Mouse (Mus musculus) midbrain, embryonic 11.5 days (tissue): Measurements from ENCODE around the gene 1700020N01Rik. TPM values are rescaled to one million over a fixed set of nuclear protein-coding genes. Genes with fewer than 3 reads are reported as not detected.

Experiments used
- ATAC-seq: fragments of 200-750 bp; cut with Nextera tagmentation; 2 replicates; pipeline ENCODE4 v1.8.0; 2017; ENCODE audit warnings: moderate TSS enrichment, moderate library complexity; ENCODE audit not compliant: low FRiP score
- DNase-seq: peaks from one replicate; pipeline ENCODE4 v3.0.0; 2015; ENCODE audit warnings: low spot score; ENCODE audit errors: missing footprints
- H3K27ac ChIP-seq: fragments of 300-500 bp; sonication (generic); 2 replicates; pipeline ENCODE4 v1.5.1; 2014; ENCODE audit warnings: low read depth, low read length
- H3K27me3 ChIP-seq: fragments of 300-500 bp; sonication (generic); 2 replicates; pipeline ENCODE4 v1.6.1; 2014; ENCODE audit warnings: mild to moderate bottlenecking, low read length, moderate library complexity, mixed read lengths; ENCODE audit not compliant: control insufficient read depth, insufficient read depth
- H3K36me3 ChIP-seq: fragments of 300-500 bp; sonication (generic); 2 replicates; pipeline ENCODE4 v1.6.1; 2014; ENCODE audit warnings: mild to moderate bottlenecking, low read length, moderate library complexity, mixed read lengths; ENCODE audit not compliant: control insufficient read depth, insufficient read depth
- H3K4me1 ChIP-seq: fragments of 300-500 bp; sonication (generic); 2 replicates; pipeline ENCODE4 v1.6.1; 2014; ENCODE audit warnings: low read length; ENCODE audit not compliant: control insufficient read depth, insufficient read depth
- H3K4me2 ChIP-seq: fragments of 300-500 bp; sonication (generic); 2 replicates; pipeline ENCODE4 v1.6.1; 2014; ENCODE audit warnings: mild to moderate bottlenecking, moderate library complexity
- H3K4me3 ChIP-seq: fragments of 300-500 bp; sonication (generic); 2 replicates; pipeline ENCODE4 v1.5.1; 2014; ENCODE audit warnings: low read depth, low read length
- H3K9ac ChIP-seq: fragments of 300-500 bp; sonication (generic); 2 replicates; pipeline ENCODE4 v1.6.1; 2014; ENCODE audit warnings: low read length
- H3K9me3 ChIP-seq: fragments of 300-500 bp; sonication (generic); 2 replicates; pipeline ENCODE4 v1.6.1; 2016; ENCODE audit warnings: low read length; ENCODE audit not compliant: control insufficient read depth
- WGBS: fragments of 180-500 bp; shearing (Covaris S2); extraction: QIAGEN DNeasy Blood & Tissue Kit; methylation state at CpG from one replicate; pipeline ENCODE4 v1.1.7; 2014; 5-methylcytosine and 5-hydroxymethylcytosine counted together
- polyA plus RNA-seq: library from polyadenylated mRNA; unstranded; fragments of >200 nt; fragmentation: Nextera tagmentation; extraction: Ambion mirVana; gene quantifications from 2 replicates; pipeline ENCODE4 v1.2.1, GENCODE M21; 2014

The 1700020N01Rik gene
- polyA plus RNA-seq, result not detected in 2 replicates

GRCm38 (mm10) chr10:21592896-21593380 is at the start of gene 1700020N01Rik:
Gene 1700020N01Rik (plus strand): TSS chr10:21593145.
- H3K27ac ChIP-seq, result no peak within 1 kb of the TSS
- H3K36me3 ChIP-seq, result no peaks in the 10 kb centered on the region
- no peak within 1 kb of the TSS for H3K4me2 ChIP-seq
- no peaks in the 10 kb centered on the region for H3K27me3 ChIP-seq
- H3K4me3 ChIP-seq, result no peak within 1 kb of the TSS
- WGBS, result 94% methylated on average over 22 of the region's 22 CpGs
- H3K9ac ChIP-seq, result no peak within 1 kb of the TSS
- no peak for DNase-seq
- no peaks in the 10 kb centered on the region for H3K4me1 ChIP-seq
- no peaks in the 10 kb centered on the region for H3K9me3 ChIP-seq
- ATAC-seq, result no peak

- Histone ChIP-seq H3K4me3 (no peak overlapping the region), H3K9ac (no peak overlapping the region), H3K27ac (no peak overlapping the region), H3K36me3 (no peaks in the 10 kb centered on the region), H3K27me3 (no peaks in the 10 kb centered on the region), H3K4me2 (no peak overlapping the region), H3K9me3 (no peaks in the 10 kb centered on the region), H3K4me1 (no peaks in the 10 kb centered on the region)
- no peak for ATAC-seq
- WGBS, result 61% methylated on average over 3 of the region's 3 CpGs
- no peak for DNase-seq
Observed at GRCm38 (mm10) chr10:21543576-21544278, 49.2 kb upstream of the 1700020N01Rik start.

- H3K27me3 ChIP-seq, result no peaks in the 10 kb centered on the region
- no peaks in the 10 kb centered on the region for H3K4me1 ChIP-seq
- DNase-seq (no peak), ATAC-seq (no peak)
- no peak overlapping the region for H3K4me3 ChIP-seq
- H3K9me3 ChIP-seq, result no peaks in the 10 kb centered on the region
- WGBS, result 86% methylated on average over 4 of the region's 4 CpGs
- H3K36me3 ChIP-seq, result no peaks in the 10 kb centered on the region
- no peak overlapping the region for H3K4me2 ChIP-seq
- no peak overlapping the region for H3K27ac ChIP-seq
- no peak overlapping the region for H3K9ac ChIP-seq
Observed at GRCm38 (mm10) chr10:21544721-21545120, 48.2 kb upstream of the 1700020N01Rik start.

- H3K27ac ChIP-seq, result no peak overlapping the region
- no peak for ATAC-seq
- 52% methylated on average over 6 of the region's 6 CpGs for WGBS
- no peak overlapping the region for H3K9ac ChIP-seq
- H3K4me1 ChIP-seq, result no peaks in the 10 kb centered on the region
- H3K4me3 ChIP-seq, result no peak overlapping the region
- H3K36me3 ChIP-seq, result no peaks in the 10 kb centered on the region
- DNase-seq, result no peak
- no peaks in the 10 kb centered on the region for H3K27me3 ChIP-seq
- no peaks in the 10 kb centered on the region for H3K9me3 ChIP-seq
- no peak overlapping the region for H3K4me2 ChIP-seq
Observed at GRCm38 (mm10) chr10:21545446-21545845, 47.5 kb upstream of the 1700020N01Rik start.

GRCm38 (mm10) chr10:21548871-21549505 is 44.0 kb upstream of the 1700020N01Rik start:
- no peak overlapping the region for H3K4me3 ChIP-seq
- no peaks in the 10 kb centered on the region for H3K4me1 ChIP-seq
- no peak overlapping the region for H3K9ac ChIP-seq
- H3K9me3 ChIP-seq, result no peaks in the 10 kb centered on the region
- ATAC-seq (no peak), DNase-seq (no peak)
- no peak overlapping the region for H3K27ac ChIP-seq
- WGBS, result 79% methylated on average over 9 of the region's 9 CpGs
- H3K27me3 ChIP-seq, result no peaks in the 10 kb centered on the region
- no peak overlapping the region for H3K4me2 ChIP-seq
- H3K36me3 ChIP-seq, result no peaks in the 10 kb centered on the region

GRCm38 (mm10) chr10:21552967-21553682 is 39.8 kb upstream of the 1700020N01Rik start:
- 90% methylated on average over 8 of the region's 8 CpGs for WGBS
- no peak for DNase-seq
- Histone ChIP-seq H3K36me3 (no peaks in the 10 kb centered on the region), H3K9ac (no peak overlapping the region), H3K4me3 (no peak overlapping the region), H3K9me3 (no peaks in the 10 kb centered on the region), H3K4me2 (no peak overlapping the region), H3K4me1 (no peaks in the 10 kb centered on the region), H3K27ac (no peak overlapping the region), H3K27me3 (no peaks in the 10 kb centered on the region)
- ATAC-seq, result no peak

- 91% methylated on average over 4 of the region's 4 CpGs for WGBS
- ATAC-seq, result no peak
- H3K4me3 ChIP-seq, result no peak overlapping the region
- no peaks in the 10 kb centered on the region for H3K36me3 ChIP-seq
- DNase-seq, result no peak
- no peak overlapping the region for H3K27ac ChIP-seq
- H3K4me2 ChIP-seq, result no peak overlapping the region
- no peak overlapping the region for H3K9ac ChIP-seq
- H3K9me3 ChIP-seq, result no peaks in the 10 kb centered on the region
- no peaks in the 10 kb centered on the region for H3K4me1 ChIP-seq
- H3K27me3 ChIP-seq, result no peaks in the 10 kb centered on the region
Observed at GRCm38 (mm10) chr10:21553683-21554035, 39.3 kb upstream of the 1700020N01Rik start.

- DNase-seq (no peak), ATAC-seq (no peak)
- H3K4me3 ChIP-seq, result no peak overlapping the region
- no peak overlapping the region for H3K27ac ChIP-seq
- H3K4me2 ChIP-seq, result no peak overlapping the region
- no peak overlapping the region for H3K9ac ChIP-seq
- no peaks in the 10 kb centered on the region for H3K36me3 ChIP-seq
- no peaks in the 10 kb centered on the region for H3K27me3 ChIP-seq
- 87% methylated on average over 11 of the region's 11 CpGs for WGBS
- no peaks in the 10 kb centered on the region for H3K4me1 ChIP-seq
- no peaks in the 10 kb centered on the region for H3K9me3 ChIP-seq
Observed at GRCm38 (mm10) chr10:21554896-21555580, 37.9 kb upstream of the 1700020N01Rik start.
